Mouse (Mus musculus) embryonic stem cell, embryonic (primary cell): ENCODE measurements around the gene Crebrf.

ENCODE experiments used
- CTCF ChIA-PET, 4 experiments: fragments of 300-600 bp in 2 of 4; fragments of 350-600 bp in 2 of 4; sonication (Branson Sonifier 250); formaldehyde crosslinking; loops; one replicate each; lab custom pipeline; 2022; ENCODE audit warnings: inconsistent platforms in 2 of 4; lab: Charles Lee
- POLR2A ChIA-PET, 4 experiments: fragments of 300-600 bp in 2 of 4; fragments of 350-600 bp in 2 of 4; sonication (Branson Sonifier 250); formaldehyde crosslinking; loops; one replicate each; lab custom pipeline; 2022; ENCODE audit warnings: antibody characterized with exemption in 4 of 4, inconsistent platforms in 1 of 4; lab: Charles Lee

The Crebrf gene

DNA sequence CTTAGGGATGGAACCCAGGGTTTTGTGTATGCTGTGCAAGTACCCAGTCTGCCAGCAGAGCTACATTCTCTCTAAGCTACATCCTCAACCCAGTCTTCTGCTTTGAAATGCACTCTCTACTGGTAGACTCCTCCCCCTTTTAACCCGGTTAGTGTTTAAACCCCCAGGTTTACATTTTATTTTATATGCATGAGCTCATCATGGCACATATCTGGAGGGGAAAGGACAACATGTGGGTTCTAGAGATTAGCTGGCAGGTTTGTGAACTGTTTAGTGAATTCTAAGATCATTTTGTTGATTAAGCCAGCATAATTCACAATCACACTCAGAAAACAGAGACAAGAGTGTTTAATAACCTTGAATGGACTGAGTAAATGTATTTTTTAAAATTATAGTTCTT lies 9.3 kb downstream of the Crebrf start:
- ChIA-PET CTCF (no interaction called here), POLR2A (interaction anchor here in 2 of 4 experiments (0.7 to 1.7 kb wide), 2 partner anchors 9 kb away, joined by 3 to 8 read pairs; partner anchors contain the start of gene Crebrf (in 1 of the 2))

GRCm38 (mm10) chr17:26726674-26727073 lies 11.2 kb downstream of the Crebrf start:
- ChIA-PET CTCF (interaction anchor here in 1 of 4 experiments (0.8 kb wide), 1 partner anchor 68 kb away, joined by 3 read pairs; no protein-coding TSS in a partner anchor), POLR2A (interaction anchor here in 2 of 4 experiments (0.6 to 1.9 kb wide), 5 partner anchors 10 to 262 kb away, joined by 3 to 9 read pairs (median 4); partner anchors contain the start of gene Crebrf (in 1 of the 2))

GRCm38 (mm10) chr17:26727110-26727755 lies 11.8 kb downstream of the Crebrf start:
- CTCF ChIA-PET = no interaction called here

GRCm38 (mm10) chr17:26742581-26742980 lies 27.1 kb downstream of the Crebrf start:
- POLR2A ChIA-PET = interaction anchor here in 2 of 4 experiments (0.7 to 1.5 kb wide), 4 partner anchors 10 to 36 kb away, joined by 3 to 5 read pairs (median 3); no protein-coding TSS in a partner anchor
- CTCF ChIA-PET = interaction anchor here in 1 of 4 experiments (1.3 kb wide), 1 partner anchor 80 kb away, joined by 3 read pairs; the partner anchor contains the start of gene Atp6v0e

More at GRCm38 (mm10) chr17:26727110-26727755, 11.8 kb downstream of the Crebrf start:
- POLR2A ChIA-PET = interaction anchor here in 1 of 4 experiments (0.5 to 1.9 kb wide), 3 partner anchors 11 to 322 kb away, joined by 3 to 9 read pairs (median 6); partner anchors contain the start of gene Crebrf

- CTCF ChIA-PET = no interaction called here
- POLR2A ChIA-PET = interaction anchor here in 1 of 4 experiments (0.9 kb wide), 2 partner anchors 11 to 17 kb away, joined by 3 read pairs; no protein-coding TSS in a partner anchor
These were observed 27.8 kb downstream of the Crebrf start for GRCm38 (mm10) chr17:26743294-26743693.

DNA sequence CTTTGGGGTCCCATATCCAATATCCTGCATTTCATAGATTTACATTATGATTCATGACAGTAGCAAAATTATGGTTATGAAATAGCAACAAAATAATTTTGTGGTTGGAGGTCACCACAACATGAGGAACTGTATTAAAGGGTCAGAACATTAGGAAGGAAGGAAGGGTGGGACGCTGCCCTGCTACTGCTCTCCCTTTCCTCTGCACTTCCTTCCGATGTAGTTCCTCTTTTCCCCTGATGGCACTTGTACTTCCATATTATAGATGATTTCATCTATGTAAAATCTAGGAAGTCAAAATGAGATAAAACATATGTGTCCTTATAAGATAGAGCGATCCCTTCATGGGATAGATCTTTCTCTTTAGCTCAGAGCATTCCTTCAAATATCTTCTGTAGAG lies 34.5 kb downstream of the Crebrf start:
- CTCF ChIA-PET = no interaction called here
- POLR2A ChIA-PET = no interaction called here

GRCm38 (mm10) chr17:26752297-26752696 lies 36.8 kb downstream of the Crebrf start:
- ChIA-PET CTCF (no interaction called here), POLR2A (no interaction called here)

- ChIA-PET CTCF (no interaction called here), POLR2A (interaction anchor here in 1 of 4 experiments (0.7 to 0.9 kb wide), 2 partner anchors 28 to 37 kb away, joined by 3 to 4 read pairs; no protein-coding TSS in a partner anchor)
These were observed 38.0 kb downstream of the Crebrf start for GRCm38 (mm10) chr17:26753476-26753875.

- CTCF ChIA-PET = interaction anchor here in 1 of 4 experiments (1.3 kb wide), 1 partner anchor 86 kb away, joined by 3 read pairs; no protein-coding TSS in a partner anchor
- POLR2A ChIA-PET = interaction anchor here in 1 of 4 experiments (1.0 to 1.3 kb wide), 2 partner anchors 9 to 19 kb away, joined by 3 to 4 read pairs; no protein-coding TSS in a partner anchor
These were observed 51.8 kb downstream of the Crebrf start for GRCm38 (mm10) chr17:26767100-26767753.

- CTCF ChIA-PET = interaction anchor here in 1 of 4 experiments (1.3 kb wide), 1 partner anchor 86 kb away, joined by 3 read pairs; no protein-coding TSS in a partner anchor
These were observed 52.3 kb downstream of the Crebrf start for GRCm38 (mm10) chr17:26767754-26768124.

DNA sequence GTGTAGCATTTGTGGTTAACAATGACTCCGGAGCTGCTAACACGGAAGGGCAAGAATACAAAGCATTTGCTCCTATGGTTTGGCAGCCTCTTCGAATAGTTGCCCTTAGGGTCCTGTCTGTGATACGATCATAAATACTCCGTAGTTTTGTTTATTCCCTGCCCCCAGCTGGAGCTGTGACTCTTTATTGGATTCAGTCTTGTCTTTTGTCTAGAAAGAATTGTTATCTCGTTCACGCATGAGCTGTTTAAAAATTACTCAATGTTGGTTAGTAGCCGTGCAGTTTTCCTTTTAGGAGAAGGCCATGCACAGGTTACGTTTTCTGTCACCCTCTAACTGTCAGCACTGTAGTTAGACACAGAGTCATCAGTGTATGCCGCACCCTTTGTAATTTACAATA lies 60.8 kb downstream of the Crebrf start:
- ChIA-PET POLR2A (interaction anchor here in 1 of 4 experiments (1.5 kb wide), 2 partner anchors 9 to 17 kb away, joined by 4 read pairs; no protein-coding TSS in a partner anchor), CTCF (interaction anchor here in 1 of 4 experiments (0.7 kb wide), 1 partner anchor 19 kb away, joined by 3 read pairs; no protein-coding TSS in a partner anchor)

More at GRCm38 (mm10) chr17:26767754-26768124, 52.3 kb downstream of the Crebrf start:
- POLR2A ChIA-PET = interaction anchor here in 1 of 4 experiments (0.8 to 1.3 kb wide), 3 partner anchors 9 to 19 kb away, joined by 3 to 4 read pairs (median 3); no protein-coding TSS in a partner anchor

GRCm38 (mm10) chr17:26778001-26778400 lies 62.6 kb downstream of the Crebrf start:
- POLR2A ChIA-PET = interaction anchor here in 1 of 4 experiments (0.6 to 1.3 kb wide), 4 partner anchors 9 to 240 kb away, joined by 3 to 5 read pairs (median 4); partner anchors contain the start of gene Atp6v0e
- CTCF ChIA-PET = interaction anchor here in 2 of 4 experiments (0.6 kb wide), 2 partner anchors 115 to 464 kb away, joined by 3 to 4 read pairs; no protein-coding TSS in a partner anchor

DNA sequence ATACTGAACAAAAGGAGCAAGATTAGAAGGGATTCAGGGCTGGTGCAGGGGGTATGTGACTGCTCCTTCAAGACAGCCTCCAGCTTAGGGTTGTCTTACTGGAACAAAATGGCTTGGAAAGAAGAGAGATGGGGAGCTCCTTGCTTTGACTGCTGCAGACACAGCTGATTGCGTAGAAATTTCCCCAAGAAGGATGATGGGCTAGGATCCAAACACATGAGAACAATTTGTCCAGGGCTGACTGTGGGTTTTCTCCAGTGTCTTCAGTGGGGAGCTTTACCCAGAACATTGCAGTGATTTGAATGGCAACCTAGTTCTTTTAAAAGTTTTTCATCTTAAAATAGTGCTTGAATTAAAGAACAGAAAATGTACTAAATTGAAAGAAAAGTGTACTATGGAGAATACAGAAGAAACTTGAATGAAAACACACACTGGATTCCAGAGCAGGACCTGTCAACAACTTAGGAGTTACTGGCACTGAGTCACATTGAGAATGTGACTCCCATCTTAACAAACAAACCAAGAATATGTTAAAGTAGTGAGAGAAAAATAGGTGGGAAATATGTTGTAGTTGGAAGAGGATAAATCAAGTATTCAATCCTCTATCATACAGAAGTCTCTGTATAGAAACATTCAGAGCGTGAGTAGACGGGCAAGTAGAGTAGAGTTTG lies 63.1 kb downstream of the Crebrf start:
- CTCF ChIA-PET = interaction anchor here in 1 of 4 experiments (0.6 kb wide), 1 partner anchor 116 kb away, joined by 4 read pairs; no protein-coding TSS in a partner anchor
- POLR2A ChIA-PET = interaction anchor here in 2 of 4 experiments (1.0 to 1.5 kb wide), 3 partner anchors 20 to 115 kb away, joined by 3 to 4 read pairs (median 3); partner anchors contain the start of gene Atp6v0e (in 1 of the 2)

GRCm38 (mm10) chr17:26779471-26779870 lies 64.0 kb downstream of the Crebrf start:
- POLR2A ChIA-PET = interaction anchor here in 2 of 4 experiments (0.7 to 3.1 kb wide), 5 partner anchors 11 to 73 kb away, joined by 3 to 12 read pairs (median 3); no protein-coding TSS in a partner anchor
- CTCF ChIA-PET = interaction anchor here in 2 of 4 experiments (0.8 to 2.9 kb wide), 3 partner anchors 9 to 15 kb away, joined by 3 to 10 read pairs (median 3); no protein-coding TSS in a partner anchor

DNA sequence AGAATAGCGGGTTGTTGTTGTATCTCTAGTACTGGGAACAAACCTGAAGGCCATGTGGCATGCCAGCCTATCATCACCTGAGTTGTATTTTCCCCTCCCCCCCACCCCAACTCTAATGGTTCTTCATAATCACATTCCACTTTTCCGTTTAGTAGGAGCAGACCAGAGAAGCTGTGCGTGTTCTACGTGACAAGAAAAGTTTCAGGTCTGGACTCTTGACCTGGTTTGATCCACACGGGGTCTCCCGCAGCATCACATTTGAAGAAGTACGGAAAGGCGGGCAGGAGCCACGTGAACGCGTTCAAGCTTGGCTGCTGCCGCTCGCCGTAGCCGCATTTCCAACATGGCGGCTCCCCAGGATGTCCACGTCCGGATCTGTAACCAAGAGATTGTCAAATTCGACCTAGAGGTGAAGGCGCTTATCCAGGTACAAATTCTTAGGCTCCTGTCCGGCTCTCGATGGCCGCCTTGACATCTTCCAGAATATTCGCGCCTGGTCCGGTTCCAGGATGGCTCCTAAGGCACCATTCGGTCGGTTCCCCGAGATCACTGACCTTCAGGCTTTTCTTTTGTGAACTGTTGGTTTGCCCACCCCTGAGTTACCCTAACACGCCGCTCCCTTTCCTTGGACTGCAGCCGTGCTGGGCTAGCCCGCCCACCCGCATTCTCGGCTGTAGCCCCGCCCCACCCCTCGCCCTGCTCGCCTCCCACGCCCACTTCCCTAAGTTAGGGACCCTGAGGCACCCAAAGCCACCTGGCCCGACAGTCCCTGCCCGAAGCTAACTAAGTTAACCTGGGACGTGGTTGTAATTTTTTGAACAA lies 65.5 kb downstream of the Crebrf start, which contains the start of gene Bnip1:
Bnip1 (plus strand) TSS at position 317 of the 822 bp plus-strand sequence.
- ChIA-PET POLR2A (interaction anchor here (0.6 to 3.1 kb wide), 35 partner anchors 8 to 1180 kb away, joined by 3 to 12 read pairs (median 3); partner anchors contain the start of gene Crebrf (in 2 of the 4)), CTCF (interaction anchor here in 3 of 4 experiments (0.6 to 2.9 kb wide), 8 partner anchors 13 to 329 kb away, joined by 3 to 10 read pairs (median 4); no protein-coding TSS in a partner anchor)

DNA sequence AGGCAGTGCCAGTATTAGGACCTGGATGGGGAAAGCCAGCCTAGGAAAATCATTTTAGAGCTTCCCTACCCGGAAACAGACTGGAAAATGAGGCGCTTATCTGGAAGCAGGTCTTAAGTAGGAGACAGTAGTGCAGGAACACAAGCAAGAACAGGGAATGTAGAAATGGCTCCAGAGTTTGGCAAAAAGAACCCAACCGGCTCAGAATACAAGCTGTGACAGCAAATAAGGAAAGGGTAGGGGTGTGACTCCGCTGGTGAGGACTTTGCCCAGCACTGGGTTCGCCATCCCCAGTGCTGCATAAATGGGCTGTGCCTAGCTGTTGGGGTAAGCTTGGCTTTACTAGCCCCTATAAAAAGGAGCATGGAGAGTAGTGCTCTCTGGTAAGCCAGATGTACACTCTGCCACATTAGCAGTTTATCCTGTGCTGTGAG lies 66.2 kb downstream of the Crebrf start:
- ChIA-PET CTCF (interaction anchor here in 3 of 4 experiments (0.6 to 2.9 kb wide), 8 partner anchors 13 to 330 kb away, joined by 3 to 10 read pairs (median 4); no protein-coding TSS in a partner anchor), POLR2A (interaction anchor here (0.6 to 3.1 kb wide), 36 partner anchors 9 to 1180 kb away, joined by 3 to 12 read pairs (median 3); partner anchors contain the start of gene Crebrf (in 2 of the 4))
